Mouse (Mus musculus): ENCODE measurements at regions not wholly inside any gene's neighbourhood (a gene's known extent, or its start where the extent isn't known, plus 50 kb on each side); places are given as distances from the start of the nearest gene placed in this dataset.

- TF ChIP-seq ZC3H11A (IDR thresholded peaks at IDR 0.05; ENCODE audit: borderline replicate concordance, low read depth, low read length) (no peak), ZNF384 (IDR thresholded peaks at IDR 0.05; ENCODE audit: low read depth, low read length) (no peak), MAFK (IDR thresholded peaks at IDR 0.05; ENCODE audit: insufficient read depth, low read depth, low read length) (no peak), HCFC1 (IDR thresholded peaks at IDR 0.05; ENCODE audit: borderline replicate concordance, insufficient read depth, low read length) (no peak)
Measured at GRCm38 (mm10) chr16:44620536-44620935, 61.8 kb upstream of the Boc start.
